Mouse (Mus musculus) heart, postnatal 0 days (tissue): Measurements from ENCODE around the gene Lmod2. TPM values are rescaled to one million over a fixed set of nuclear protein-coding genes. Genes with fewer than 3 reads are reported as not detected.

Source experiments
- ATAC-seq: fragments of 200-750 bp; cut with Nextera tagmentation; 2 replicates; pipeline ENCODE4 v1.8.0; 2017; ENCODE audit warnings: low read depth, moderate number of reproducible peaks, moderate library complexity; ENCODE audit not compliant: insufficient read depth
- DNase-seq: peaks from one replicate; pipeline ENCODE4 v3.0.0-alpha.2; 2016; ENCODE audit warnings: low spot score
- H3K27ac ChIP-seq: fragments of 300-500 bp; sonication (generic); 2 replicates; pipeline ENCODE4 v1.5.1; 2014; ENCODE audit warnings: low read depth, mild to moderate bottlenecking
- H3K27me3 ChIP-seq: fragments of 300-500 bp; sonication (generic); 2 replicates; pipeline ENCODE4 v1.6.1; 2014; ENCODE audit warnings: low read length, mixed read lengths; ENCODE audit not compliant: control insufficient read depth, insufficient read depth
- H3K36me3 ChIP-seq: fragments of 300-500 bp; sonication (generic); replicated peaks from 2 replicates; pipeline ENCODE4 v1.6.1; 2014; ENCODE audit warnings: low read length, mixed read lengths; ENCODE audit not compliant: control insufficient read depth, insufficient read depth
- H3K4me1 ChIP-seq: fragments of 300-500 bp; sonication (generic); 2 replicates; pipeline ENCODE4 v1.6.1; 2014; ENCODE audit warnings: antibody characterized with exemption; ENCODE audit not compliant: control insufficient read depth, insufficient read depth
- H3K4me2 ChIP-seq: fragments of 300-500 bp; sonication (generic); 2 replicates; pipeline ENCODE4 v1.6.1; 2014; ENCODE audit warnings: low read depth, mild to moderate bottlenecking, low read length, moderate library complexity
- H3K4me3 ChIP-seq: fragments of 300-500 bp; sonication (generic); 2 replicates; pipeline ENCODE4 v1.5.1; 2014; ENCODE audit warnings: low read depth, low read length
- H3K9ac ChIP-seq: fragments of 300-500 bp; sonication (generic); replicated peaks from 2 replicates; pipeline ENCODE4 v1.6.1; 2014; ENCODE audit warnings: low read depth, low read length, mixed read lengths
- H3K9me3 ChIP-seq: fragments of 300-500 bp; sonication (generic); replicated peaks from 2 replicates; pipeline ENCODE4 v1.6.1; 2016; ENCODE audit warnings: low read length; ENCODE audit not compliant: control insufficient read depth
- CTCF ChIP-seq: IDR thresholded peaks from 2 replicates; pipeline ENCODE4 v1.5.1; 2016; ENCODE audit warnings: antibody characterized with exemption, control low read depth, low read depth
- EP300 ChIP-seq: IDR thresholded peaks from 2 replicates; pipeline ENCODE4 v1.6.1; 2016; ENCODE audit warnings: antibody characterized with exemption, low read depth
- WGBS: fragments of 180-500 bp; shearing (Covaris S2); extraction: QIAGEN DNeasy Blood & Tissue Kit; methylation state at CpG from one replicate; pipeline ENCODE4 v1.1.7; 2014; 5-methylcytosine and 5-hydroxymethylcytosine counted together
- polyA plus RNA-seq: library from polyadenylated mRNA; unstranded; fragments of >200 nt; fragmentation: Nextera tagmentation; extraction: Ambion mirVana; gene quantifications from 2 replicates; pipeline ENCODE4 v1.2.1, GENCODE M21; 2015
- total RNA-seq: library from RNA; depleted of rRNA; stranded (reverse); fragments of >200 nt; gene quantifications from 2 replicates; pipeline ENCODE4 v1.2.3, GENCODE M21; 2014; ENCODE audit warnings: low replicate concordance

Gene Lmod2
- total and polyA plus RNA-seq, 2 experiments from 2014 or later = 51.9 to 70.3 TPM

DNA sequence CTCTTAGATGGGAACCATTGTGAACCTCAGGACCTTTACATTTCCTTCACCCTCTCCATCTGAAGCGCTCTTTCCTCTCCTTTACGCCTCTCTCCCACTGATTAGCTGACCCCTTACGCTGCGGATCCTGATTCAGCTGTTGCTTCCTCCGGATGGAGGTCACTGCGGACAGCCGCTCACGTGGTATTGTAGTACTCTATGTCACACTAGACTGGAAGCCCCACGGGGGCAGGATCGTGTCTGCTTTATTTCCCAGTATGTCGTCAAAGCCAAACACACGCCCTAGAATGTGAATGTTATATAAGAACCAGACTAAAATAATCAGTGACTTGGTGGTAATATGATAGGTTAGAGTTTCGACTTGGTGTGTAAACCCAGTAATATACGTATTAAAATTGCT lies 25.1 kb upstream of the Lmod2 start:
- H3K4me3 ChIP-seq = no peak overlapping the region
- TF ChIP-seq EP300 = no peak
- no peak for TF ChIP-seq CTCF
- H3K36me3 ChIP-seq = no peaks in the 10 kb centered on the region
- H3K27me3 ChIP-seq = no peaks in the 10 kb centered on the region
- 83% methylated on average over 14 of the region's 14 CpGs for whole genome bisulfite sequencing
- H3K9me3 ChIP-seq = peaks cover 10% of the 10 kb centered on the region
- no peak overlapping the region for H3K9ac ChIP-seq
- ATAC-seq (no peak), DNase-seq (no peak)
- H3K4me1 ChIP-seq = peaks cover 6% of the 10 kb centered on the region; the same call in 1 of the 2 replicates
- no peak overlapping the region for H3K4me2 ChIP-seq
- no peak overlapping the region for H3K27ac ChIP-seq

DNA sequence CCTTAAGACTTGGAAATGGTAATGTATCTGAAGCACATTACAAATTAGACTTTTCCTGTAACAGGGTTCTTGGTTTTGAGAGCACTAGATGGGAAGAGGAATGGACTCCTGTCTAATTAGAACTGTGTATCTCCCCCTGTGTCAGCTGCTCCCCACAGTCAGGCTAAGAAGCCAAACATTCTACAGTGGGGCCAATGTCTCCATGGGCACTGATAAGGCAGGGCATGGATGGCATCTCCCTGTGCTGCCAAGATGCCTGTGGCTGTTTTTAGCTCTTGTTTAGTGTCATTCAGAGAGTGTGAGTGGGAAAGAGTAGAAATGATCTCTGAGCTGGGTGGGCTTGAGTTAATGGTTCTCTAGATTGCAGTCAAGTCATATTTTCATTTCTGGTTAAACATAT lies 24.2 kb upstream of the Lmod2 start:
- ATAC-seq (no peak), DNase-seq (no peak)
- Histone ChIP-seq H3K36me3 (no peaks in the 10 kb centered on the region), H3K4me2 (no peak overlapping the region), H3K27me3 (no peaks in the 10 kb centered on the region), H3K27ac (no peak overlapping the region), H3K4me3 (no peak overlapping the region), H3K9me3 (peaks cover 10% of the 10 kb centered on the region), H3K4me1 (peaks cover 6% of the 10 kb centered on the region; the same call in 1 of the 2 replicates), H3K9ac (no peak overlapping the region)
- no peak for TF ChIP-seq EP300
- no peak for TF ChIP-seq CTCF

DNA sequence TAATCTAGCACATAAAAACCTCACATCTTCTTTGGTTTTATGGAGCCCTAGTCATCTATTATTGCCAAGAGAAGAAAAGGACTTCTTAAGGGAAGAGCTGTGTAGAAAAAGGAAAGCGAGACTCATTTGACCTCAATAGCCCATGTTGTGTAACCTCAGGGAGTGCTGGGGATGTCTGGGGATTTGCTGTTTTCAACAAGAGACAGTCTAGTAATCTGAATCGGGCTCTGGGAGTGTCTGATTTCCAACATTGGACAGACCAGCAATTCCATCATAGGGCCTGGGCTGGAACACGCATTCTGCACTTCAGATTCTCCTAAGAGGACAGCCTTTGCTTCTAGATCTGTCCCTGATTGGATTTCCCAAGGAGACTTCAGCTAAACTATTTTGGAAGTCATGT lies 14.1 kb upstream of the Lmod2 start:
- no peaks in the 10 kb centered on the region for H3K27me3 ChIP-seq
- no peak overlapping the region for H3K27ac ChIP-seq
- DNase-seq (no peak), ATAC-seq (no peak)
- peaks cover 28% of the 10 kb centered on the region; the same call in 1 of the 2 replicates for H3K4me1 ChIP-seq
- H3K36me3 ChIP-seq = no peaks in the 10 kb centered on the region
- no peak overlapping the region for H3K4me2 ChIP-seq
- no peaks in the 10 kb centered on the region for H3K9me3 ChIP-seq
- no peak overlapping the region for H3K9ac ChIP-seq
- WGBS = 82% methylated on average over 3 of the region's 3 CpGs
- TF ChIP-seq CTCF (no peak), EP300 (no peak)
- no peak overlapping the region for H3K4me3 ChIP-seq

GRCm38 (mm10) chr6:24585431-24586310 lies 11.9 kb upstream of the Lmod2 start:
- Histone ChIP-seq H3K27me3 (no peaks in the 10 kb centered on the region), H3K36me3 (no peaks in the 10 kb centered on the region), H3K4me2 (peak overlapping the region; percentile 46), H3K9me3 (no peaks in the 10 kb centered on the region), H3K4me1 (peaks cover 28% of the 10 kb centered on the region; the same call in 1 of the 2 replicates), H3K4me3 (no peak overlapping the region), H3K27ac (peak overlapping the region; percentile 95), H3K9ac (0 out of 2 replicates have a peak overlapping the region, but pooled peaks have one; percentile 20)
- TF ChIP-seq EP300 (no peak), CTCF (no peak)
- ATAC-seq (peak; percentile 57), DNase-seq (peak; percentile 49)
- 11% methylated on average over 10 of the region's 10 CpGs for WGBS

DNA sequence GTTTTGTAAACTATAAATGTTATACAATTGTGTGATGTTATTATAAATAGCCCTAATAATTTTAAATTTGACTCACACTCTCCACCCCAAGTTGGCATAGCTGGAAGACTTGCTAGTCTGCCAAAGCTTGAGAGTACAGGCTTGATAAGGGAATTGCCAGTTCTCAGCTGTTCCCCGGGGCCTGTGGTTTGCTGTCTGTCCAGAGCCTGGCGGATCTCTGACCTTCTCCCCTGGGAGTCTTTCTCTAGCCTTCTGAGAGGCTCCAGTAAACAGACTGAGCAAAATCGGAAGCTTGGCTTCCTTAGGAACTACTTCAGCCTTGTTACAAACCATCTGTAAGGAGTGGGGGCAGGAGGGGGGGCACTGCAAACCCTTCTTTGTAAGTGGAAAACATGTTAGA lies 10.7 kb upstream of the Lmod2 start:
- no peak overlapping the region for H3K4me3 ChIP-seq
- no peaks in the 10 kb centered on the region for H3K36me3 ChIP-seq
- H3K9me3 ChIP-seq = no peaks in the 10 kb centered on the region
- peak; percentile 89 for DNase-seq
- H3K9ac ChIP-seq = peak overlapping the region; percentile 38
- TF ChIP-seq CTCF (no peak), EP300 (peak; percentile 70)
- H3K27ac ChIP-seq = peak overlapping the region; percentile 95
- H3K27me3 ChIP-seq = no peaks in the 10 kb centered on the region
- WGBS = 4% methylated on average over 3 of the region's 3 CpGs
- peaks cover 28% of the 10 kb centered on the region; the same call in 1 of the 2 replicates for H3K4me1 ChIP-seq
- peak; percentile 89 for ATAC-seq
- peak overlapping the region; percentile 38 for H3K4me2 ChIP-seq
